Mouse (Mus musculus): ENCODE data around the gene Hoxa9.

- TF ChIP-seq CTCF (IDR thresholded peaks at IDR 0.05; ENCODE audit: insufficient read depth, low read length) (no peak), POLR2A (IDR thresholded peaks at IDR 0.05; ENCODE audit: borderline replicate concordance, extremely low read depth, low read depth, low read length) (0 out of 2 replicates have a peak, but pooled peaks have one; percentile 1)
These were observed 40.5 kb downstream of the Hoxa9 start for GRCm38 (mm10) chr6:52190410-52190809.

Data from lung, adult 2 months (tissue).